Mouse (Mus musculus) layer of hippocampus, adult 11-12 months (tissue): ENCODE data around the gene Doxl2.
A peak's percentile ranks its signal among the peaks of the same experiment; 100 is the strongest.
"Not testable (repeated sequence)": the region's sequence is repeated elsewhere in the genome, so short reads cannot be mapped to it uniquely, and the experiment has no call there.

Experiments
- DNase-seq: peaks from one replicate; pipeline ENCODE4 v3.0.0; 2022; ENCODE audit warnings: low spot score

The Doxl2 gene

DNA sequence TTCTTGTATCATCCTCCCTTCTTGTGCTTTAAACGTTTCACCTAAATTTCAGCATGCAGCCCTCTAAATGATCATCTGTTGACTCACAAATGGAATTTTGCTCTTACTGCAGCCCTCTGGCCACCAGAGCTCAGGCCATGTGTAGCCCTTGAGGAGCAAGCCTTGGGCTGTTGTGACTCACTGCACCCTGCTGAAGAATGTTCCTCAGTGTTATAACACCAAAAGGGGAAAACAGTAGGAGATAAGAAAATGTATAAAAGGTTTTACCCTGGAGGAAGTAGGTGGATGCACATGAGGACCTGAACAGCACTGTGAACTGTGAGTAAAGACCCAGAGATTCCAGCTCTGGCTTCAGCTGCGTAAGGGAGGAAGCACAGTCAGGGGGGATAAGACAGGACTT is at the start of gene Doxl2:
Doxl2 (plus strand) TSS at position 301 of the 400 bp plus-strand sequence.
- no peak for DNase-seq

DNA sequence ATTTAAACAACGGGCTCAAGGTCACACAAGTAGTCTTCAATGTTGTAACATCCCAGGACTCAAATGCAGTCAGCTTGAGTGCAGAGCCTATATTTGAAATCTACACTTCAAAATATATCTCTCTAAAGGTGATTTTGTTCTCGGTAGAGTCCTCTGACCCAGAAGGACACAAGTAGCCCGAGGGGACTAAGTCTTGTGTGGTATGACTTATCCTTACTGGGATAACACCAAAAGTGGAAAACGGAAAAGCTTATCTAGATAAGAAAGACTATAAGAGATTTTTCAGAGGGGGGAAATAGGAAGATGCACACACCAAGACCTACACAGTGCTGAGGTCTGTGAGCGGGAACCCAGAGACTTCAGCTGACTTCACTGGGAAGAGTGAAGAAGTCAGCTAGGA is 45.2 kb upstream of the Doxl2 start, which contains the start of gene 1600015I10Rik:
1600015I10Rik (plus strand) TSS at position 301 of the 400 bp plus-strand sequence.
- no peak for DNase-seq

DNA sequence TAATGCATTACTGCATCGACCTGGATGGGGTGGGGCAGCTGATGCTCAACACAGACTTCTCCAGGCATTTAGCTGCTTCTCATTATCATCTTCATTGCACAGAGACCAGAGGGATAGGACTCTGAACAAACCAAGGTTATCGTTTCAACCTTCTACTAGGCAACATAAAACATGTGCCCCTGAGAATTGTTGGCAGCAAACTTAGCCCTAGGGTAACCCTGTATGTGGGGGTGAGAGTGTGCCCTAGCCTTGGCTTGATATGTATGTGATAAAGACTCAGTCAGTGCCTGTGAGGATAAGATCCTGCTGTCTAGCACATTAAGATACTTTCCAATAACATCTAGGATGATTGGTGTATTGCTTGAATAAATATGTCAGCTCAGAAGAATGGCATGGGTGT is 25.2 kb upstream of the Doxl2 start:
- no peak for DNase-seq

DNA sequence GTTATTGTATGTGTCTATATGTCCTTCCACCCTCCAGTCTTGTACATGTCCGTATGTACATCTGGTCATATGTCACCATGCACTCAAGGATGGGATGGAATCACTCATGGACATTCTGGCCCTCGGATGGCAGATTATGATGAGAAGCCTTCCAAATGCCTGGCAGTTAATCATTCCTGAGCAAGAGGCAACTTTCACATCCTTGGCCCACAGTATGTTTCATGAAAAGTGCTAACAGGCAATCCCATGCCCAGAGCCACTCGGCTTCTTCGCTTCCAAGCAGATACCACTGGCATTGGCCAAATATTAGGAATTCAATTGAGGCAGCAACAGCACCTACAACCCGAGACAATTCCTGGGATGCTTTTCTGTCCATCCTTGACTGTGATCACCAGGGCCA is 24.1 kb upstream of the Doxl2 start:
- no peak for DNase-seq

DNA sequence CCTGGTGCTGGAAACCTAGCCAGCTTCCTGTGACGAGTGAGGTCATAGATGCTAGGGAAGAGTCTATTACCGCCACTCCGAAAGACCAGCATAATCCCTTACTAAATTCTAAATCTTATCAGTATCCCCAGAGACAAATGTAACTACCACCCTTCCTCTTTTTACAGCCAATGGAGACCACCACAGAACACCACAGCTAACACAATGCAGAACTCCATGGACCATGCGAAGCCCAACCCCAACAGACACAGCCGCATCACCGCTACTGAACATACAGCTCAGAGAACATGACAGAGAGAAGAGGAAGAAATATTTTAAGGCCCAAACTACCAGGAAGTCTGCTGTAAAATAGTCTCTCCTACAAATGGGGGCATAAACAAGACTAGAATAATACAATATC is 23.1 kb upstream of the Doxl2 start:
- DNase-seq: no peak

DNA sequence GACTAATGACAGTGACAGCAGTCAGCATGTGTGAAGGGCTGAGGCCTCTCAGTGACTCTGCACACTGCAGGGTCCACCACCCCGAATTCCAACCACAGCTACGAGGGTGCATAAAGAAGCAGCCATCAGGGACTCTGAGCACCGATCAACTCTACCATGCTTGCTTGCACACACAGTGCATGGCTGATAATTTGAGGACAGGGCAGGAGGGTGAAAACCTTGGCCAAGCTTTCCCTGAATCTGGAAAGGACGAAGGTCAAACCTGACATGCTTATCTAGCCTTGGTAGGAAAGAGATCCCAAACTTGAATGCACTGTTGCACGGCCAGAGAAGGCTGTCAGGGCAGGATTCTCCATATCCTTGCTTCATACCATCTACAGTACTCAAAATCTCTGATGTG is 21.5 kb upstream of the Doxl2 start:
- no peak for DNase-seq

DNA sequence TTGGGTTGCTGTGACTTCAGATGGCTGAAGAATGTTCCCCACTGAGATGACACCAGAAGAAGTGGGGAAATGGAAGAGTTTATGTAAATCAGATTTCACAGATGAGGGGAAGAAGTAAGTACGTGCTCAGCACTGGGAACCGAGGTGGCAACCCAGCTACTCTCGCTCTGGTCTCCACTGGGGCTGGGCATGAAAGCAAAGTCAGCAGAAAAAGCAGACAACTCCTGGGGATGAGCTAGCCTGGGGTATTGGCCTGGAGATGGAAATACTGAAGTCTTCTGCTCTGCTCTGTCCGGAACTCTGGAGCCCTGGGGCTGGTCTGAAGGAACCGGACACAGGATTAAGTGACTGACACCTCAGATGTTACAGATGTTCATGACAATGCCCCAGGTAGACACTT is 20.6 kb upstream of the Doxl2 start:
- DNase-seq: no peak

DNA sequence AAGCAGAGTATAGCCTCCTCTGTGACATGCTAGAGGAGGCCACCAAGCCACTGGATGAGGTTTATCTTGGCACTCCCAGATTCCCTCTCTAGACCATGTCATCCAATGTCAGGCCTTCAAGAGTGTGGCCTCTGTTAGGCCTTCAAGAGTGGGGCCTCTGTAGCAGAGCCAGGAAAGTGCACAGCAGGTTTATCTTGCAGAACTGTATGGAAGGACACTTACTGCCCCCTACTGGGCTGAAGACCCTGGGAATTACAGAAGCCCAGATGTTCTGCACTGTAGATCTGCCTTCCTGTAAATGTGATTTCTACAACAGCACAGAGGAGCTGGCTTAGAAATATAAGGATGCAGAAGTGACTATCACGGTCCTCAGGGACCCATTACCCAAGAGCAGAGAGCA is 19.8 kb upstream of the Doxl2 start:
- DNase-seq: peak; percentile 48

DNA sequence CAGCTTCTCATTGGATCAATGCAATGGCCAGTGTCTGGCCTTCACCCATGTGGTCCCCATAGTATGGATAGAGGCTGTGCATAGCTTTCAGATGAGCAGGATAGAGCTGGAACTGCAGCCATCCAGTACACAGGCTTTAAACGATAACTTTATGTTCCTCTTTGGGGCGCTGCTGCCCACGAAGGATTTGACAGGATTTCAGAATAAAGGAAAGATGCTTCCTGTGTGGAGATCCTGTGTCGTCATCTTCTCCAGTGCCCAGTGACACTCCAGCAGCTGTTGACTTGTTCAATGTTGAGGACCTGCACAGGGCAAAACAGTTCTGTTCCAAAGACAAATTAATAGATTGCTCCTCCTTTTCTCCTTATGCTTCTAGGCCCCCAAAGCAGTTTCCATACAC is 18.0 kb upstream of the Doxl2 start:
- DNase-seq: no peak

DNA sequence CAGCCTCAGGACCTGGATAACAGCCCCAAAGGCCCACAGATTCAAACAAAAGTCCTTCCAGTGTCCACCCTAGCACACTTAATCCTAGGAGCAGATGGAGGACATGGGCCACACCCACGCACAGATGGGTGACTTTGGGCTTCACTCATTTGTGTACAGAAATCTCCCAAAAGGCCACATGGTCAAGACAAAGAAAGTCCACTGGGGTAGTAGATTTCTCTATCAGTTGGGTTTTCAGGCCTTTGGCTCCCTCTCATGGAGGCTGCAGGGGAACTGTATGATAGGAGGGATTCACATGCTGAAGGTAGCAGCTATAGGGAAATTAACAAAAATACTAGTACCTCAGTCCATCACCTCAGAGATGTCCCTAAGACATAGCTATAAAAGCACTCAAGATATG is 16.7 kb upstream of the Doxl2 start:
- peak; percentile 6 for DNase-seq

DNA sequence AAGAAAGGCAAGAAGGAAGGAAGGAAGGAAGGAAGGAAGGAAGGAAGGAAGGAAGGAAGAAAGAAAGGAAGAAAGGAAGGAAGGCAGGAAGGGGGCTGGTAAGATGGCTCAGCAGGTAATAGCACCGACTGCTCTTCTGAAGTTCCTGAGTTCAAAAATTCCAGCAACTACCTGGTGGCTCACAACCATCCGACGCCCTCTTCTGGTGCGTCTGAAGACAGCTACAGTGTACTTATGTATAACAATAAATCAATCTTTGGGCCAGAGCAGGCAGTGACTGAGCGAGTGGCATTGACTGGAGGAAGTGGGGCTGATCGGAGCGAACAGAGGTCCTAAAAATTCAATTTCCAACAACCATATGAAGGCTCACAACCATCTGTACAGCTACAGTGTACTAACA is 15.6 kb upstream of the Doxl2 start:
- not testable (repeated sequence) for DNase-seq

DNA sequence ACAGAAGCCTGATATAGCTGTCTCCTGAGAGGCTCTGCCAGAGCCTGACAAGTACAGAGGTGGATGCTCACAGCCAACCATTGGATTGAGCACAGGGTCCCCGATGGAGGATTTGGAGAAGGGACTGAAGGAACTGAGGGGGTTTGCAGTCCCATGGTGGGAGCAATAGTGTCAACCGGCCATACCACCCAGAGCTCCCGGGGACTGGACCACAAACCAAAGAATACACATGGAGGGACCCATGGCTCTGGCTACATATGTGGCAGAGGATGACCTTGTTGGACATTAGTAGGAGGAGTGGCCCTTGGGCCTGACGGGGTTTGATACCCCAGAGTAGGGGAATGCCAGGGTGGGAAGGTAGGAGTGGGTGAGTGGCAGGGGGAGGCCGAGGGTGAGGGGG is 8.1 kb upstream of the Doxl2 start:
- DNase-seq: not testable (repeated sequence)

DNA sequence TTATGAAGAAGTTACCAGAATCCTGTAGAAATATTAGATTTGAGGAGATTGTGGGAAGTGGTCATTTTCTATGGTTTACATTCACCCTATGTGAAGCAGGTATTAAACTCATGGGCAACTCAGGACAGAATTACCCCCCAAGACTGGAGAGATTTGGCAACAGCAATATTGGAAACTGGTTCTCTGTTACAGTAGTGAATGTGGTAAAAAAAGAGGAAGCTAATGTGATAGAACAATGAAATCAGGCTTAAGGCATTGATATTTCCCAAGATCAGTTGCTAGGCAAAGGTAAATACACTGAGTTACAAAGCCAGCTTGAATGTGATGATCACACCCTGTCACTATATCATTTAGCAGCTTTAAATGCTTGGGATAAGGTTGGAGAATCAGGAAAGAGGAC is 6.9 kb upstream of the Doxl2 start:
- no peak for DNase-seq

DNA sequence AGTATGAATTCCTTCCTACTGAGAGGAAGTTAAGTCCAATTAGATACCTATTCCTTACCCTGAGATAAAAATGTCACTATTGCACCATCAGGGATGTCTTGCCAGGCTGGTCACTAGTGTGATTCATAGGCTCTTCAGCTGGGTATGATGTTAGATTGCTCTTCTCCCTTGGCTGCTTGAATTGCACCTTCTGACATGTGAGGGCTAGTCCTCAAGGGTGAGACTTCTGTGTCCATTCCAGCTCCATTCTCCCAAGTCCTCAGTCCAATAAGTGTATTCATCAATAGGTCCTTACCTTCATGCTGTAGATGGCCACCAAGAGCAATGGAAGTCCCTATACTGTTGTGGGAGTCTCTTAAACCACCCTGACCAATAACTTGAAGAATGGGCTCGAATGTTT is 4.9 kb downstream of the Doxl2 start:
- DNase-seq: no peak

DNA sequence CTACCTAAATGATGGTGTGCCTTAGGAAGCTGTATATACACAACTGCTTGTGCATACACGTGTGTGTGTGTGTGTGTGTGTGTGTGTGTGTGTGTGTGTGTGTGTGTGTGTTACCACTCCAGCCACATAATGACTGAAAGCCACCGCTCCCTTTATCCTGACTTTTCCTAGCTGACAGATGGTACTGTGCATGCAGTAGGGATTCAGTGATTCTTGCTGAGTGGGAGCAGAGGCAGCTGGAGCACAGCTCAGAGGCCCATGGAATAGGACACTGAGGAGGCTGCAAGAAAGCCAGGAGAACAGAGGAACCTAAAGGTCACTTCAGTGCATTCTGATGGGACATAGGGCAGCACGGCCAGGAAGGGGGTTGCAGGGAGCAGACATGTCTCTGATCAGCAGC is 7.5 kb downstream of the Doxl2 start:
- peak; percentile 18 for DNase-seq

DNA sequence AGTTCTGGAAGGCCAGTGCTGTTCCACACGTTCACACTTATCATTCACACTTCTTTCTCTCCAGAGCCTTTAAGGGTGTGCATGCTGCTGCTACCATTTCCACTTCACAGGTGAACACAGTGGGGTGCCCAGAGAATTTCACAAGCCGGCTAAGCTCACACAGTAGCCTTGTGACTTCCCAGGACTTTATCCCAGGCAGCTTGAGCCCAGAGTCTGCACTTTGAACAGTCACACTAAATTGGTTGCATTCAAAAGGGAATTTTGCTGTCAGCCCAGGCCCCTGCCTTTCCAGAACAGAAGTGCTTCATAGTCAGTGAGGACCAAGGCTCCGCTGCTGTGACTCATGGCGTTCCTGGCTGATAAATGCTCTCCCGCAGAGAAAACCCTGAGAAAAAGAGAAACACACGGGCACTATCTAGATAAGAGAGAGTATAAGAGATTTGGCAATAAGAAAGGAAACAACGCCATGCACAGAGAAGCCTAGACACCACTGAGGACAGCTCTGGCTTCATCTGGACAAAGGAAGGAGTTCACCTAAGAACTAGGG is 11.8 kb downstream of the Doxl2 start, which contains the start of gene Svs1:
Svs1 (plus strand) TSS at position 418 of the 547 bp plus-strand sequence.
- no peak for DNase-seq

DNA sequence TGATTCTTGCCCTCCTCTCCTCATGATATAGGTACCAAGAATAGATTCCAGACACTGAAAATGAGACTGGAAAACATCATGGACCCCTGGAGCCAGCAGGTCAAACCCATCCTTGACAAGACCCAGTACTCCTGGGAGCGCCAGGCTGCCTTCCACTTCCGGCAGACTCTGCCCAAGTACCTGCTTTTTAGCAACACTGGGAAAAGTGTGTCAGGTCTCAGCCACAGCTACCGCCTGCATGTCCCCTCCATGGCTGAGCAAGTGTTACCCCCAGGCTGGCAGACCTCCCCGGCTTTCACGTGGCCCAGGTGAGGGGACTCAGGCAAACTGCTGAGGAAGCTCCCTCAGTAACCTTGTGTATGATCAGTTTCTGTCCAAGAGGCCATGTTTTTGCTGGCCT is 15.2 kb downstream of the Doxl2 start:
- DNase-seq: no peak

DNA sequence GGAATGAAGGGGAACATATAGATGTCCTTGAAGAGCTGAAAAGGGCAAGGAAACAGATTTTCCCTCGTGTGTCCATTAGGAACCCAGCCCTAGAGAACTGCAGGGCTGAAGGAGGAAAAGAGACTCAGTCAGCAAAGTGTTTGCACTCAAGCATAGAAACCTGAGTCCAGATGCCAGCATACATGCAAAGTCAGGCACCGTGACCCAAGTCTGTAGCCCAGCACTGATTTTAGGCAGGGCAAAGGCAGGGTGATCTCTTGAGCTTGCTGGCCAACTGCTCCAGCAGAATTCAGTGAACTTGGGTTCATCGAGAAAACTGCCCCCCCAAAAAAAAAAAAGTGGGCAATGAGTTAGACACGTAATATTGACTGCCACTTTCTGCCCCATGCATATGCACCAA is 17.2 kb downstream of the Doxl2 start:
- DNase-seq: no peak

DNA sequence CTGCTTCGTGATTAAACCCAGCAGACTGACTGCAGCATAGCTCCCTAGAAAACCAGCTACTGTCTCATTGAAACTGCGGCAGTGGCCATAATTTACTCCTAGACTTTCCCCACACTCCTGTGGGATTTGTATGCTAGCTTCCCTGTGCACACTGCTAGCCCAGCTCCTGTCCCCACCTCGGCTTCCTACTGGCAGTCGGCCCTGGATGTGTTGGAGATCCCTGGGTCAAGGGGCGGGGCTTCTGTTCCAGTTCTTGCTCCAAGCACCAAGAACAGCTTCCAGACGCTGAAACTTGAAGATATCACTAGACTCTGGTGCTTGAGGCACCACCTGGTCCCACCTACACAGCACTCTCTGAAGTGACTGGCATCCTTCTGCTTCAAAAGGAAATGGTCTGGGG is 23.4 kb downstream of the Doxl2 start:
- no peak for DNase-seq

DNA sequence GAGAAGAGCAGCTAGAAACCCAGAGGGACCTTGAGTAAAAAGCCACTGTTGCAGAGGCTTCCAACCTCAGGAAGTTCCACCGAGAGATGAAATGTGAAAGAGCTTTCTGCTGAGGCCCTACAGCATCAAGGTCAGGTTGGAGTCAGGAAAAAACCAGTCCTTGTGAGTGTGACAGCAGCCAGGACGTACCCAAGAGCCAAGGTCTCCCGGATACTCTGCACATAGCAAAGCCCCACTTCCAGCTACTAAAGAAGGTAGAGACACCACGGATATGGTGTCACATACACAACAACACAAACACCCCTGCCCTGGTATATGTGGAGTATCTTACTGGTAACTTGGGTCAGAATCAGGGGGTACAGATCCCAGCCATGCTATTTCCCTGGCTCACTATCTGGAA is 24.0 kb downstream of the Doxl2 start:
- DNase-seq: no peak

DNA sequence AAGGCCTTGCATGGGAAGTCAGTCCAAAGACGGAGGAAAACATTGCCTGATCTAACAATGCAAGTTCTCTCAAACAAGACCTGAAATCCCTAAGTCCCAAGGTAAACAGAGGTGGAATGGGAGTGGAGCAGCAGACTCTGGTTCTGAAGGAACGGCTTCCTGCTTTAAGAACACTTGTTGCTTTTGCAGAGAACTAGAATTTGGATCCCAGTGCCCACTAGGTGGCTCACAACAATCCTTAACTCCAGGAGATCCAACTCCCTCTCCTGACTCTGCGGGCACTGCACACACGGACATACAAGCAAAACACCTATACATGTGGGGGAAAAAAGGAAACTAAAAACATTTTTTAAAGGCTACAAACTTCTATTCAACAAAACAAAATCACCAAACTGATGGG is 28.6 kb downstream of the Doxl2 start:
- DNase-seq: no peak

DNA sequence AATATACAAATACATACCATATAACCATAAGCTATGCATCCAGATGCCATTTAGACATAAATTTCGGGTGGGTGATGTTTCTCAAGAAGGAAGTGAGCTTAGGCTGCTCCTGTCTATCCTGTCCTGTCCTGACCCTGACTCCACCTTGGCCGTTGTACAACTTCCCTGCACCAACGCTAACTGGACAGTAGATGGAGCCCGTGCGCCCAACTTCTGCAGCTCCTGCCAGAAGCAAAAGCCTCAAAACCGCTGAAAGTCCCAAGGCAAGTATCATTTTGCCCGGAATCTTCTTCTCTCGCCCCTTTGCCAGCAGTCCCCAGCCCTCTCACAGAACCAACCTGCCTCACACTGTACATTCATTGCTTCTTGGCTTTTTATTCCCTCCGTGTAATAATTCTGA is 33.2 kb downstream of the Doxl2 start:
- DNase-seq: peak; percentile 63

DNA sequence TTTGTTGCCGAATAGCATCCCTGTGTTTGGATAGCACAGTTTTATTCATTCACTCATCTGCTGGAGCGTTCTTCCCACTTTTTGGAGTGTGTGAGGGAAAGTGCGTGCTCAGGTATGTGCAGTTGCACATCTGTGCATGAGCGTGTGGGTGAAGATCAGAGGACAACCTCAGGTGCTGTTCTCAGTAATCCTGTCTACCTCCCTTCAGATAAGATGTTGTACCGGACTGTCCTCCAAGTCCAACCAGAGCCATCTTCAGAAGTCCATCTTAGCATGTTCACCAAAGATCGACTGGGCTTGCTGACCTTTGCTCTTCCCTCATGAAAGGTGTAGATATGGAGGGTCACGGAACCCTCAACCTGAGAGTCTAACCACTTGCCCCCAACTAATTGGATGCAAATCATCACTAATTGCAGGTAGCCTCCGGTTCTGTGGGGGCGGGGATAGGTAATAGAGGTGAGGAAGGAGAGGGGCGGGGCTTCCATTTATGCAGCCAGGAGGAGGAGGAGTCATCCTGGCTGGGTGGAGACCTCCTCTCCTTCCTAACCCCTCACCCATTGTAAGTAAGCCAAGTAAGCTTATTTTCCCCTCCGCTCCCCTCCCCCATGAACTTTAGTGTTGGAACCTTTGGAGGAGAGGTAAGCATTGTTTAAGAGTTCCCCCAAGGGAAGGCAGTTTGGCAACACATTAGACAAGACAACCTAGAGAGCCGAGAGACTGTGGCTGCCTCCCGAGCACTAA is 33.8 kb downstream of the Doxl2 start:
- no peak for DNase-seq

DNA sequence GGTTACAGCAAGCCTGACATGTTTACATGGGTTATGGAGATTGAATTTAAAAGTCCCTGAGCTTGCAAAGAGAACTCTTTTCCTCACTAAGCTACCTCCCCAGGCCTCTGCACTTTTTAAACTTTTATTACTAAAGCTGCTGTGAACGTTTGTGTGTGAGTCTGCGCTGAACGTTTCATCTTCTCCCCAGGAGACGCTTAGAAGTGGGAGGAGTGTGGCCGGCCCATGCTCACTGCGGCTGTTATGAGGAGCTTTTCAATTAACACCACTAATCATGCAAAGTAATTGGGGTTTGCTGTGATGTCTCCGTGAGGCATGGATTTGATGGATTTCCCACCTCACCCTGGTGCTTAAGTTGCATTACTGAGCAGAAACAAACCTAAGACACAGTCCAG is 34.4 kb downstream of the Doxl2 start:
- no peak for DNase-seq
